Mouse (Mus musculus): ENCODE data around the gene Sh3bp5.

The Sh3bp5 gene

DNA sequence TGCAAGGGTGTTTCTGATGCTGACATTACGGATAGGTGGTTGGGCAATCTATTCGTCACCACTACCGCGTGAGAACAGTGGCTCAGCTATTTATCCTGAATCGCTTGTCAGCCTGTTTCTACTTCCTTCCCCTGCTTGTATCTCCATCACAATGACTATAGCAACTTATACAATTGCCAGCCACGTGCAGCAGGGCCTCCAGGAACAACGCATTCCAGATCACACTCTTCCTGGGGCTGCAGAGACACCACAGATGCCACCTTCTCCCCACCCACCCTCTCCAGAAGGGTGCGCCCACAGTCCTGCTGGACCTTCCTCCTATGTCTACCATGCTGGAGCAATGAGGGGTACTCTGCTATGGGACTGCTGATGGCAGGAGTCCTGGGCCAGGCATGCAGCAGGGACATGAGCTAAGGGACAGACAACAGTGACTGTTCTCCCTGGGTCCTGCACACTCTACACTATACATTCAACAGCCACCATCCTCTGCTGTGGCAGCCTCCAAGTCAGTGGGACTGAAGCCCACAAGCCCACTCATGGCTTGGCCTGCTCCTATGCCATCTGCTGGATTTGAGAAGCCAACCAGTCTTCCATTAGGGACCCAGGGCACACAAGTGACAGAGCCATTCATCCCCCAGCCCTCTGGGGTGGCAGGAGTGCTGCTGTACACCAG is 42.9 kb downstream of the Sh3bp5 start:
- no peak for DNase-seq (ENCODE audit: low spot score)

DNA sequence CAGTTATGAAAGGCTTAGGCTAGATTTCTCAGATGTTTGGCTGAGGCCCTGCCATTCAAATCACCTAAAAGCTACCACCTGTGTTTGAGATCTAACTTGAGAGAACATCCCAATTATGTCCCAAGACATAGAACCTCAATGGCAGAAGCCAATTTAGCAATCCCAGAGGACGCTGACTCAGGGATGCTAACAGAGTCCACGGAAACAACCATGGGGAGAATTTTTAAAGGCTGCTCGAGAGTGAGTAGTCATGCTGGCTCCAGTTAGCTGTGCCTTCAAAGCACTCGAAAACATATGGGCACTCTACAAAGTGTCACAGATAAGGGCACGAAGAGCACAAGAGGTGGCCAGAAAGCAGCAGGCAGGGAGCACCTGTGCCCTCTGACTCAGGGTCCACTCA is 43.6 kb downstream of the Sh3bp5 start:
- DNase-seq (ENCODE audit: low spot score) = no peak

DNA sequence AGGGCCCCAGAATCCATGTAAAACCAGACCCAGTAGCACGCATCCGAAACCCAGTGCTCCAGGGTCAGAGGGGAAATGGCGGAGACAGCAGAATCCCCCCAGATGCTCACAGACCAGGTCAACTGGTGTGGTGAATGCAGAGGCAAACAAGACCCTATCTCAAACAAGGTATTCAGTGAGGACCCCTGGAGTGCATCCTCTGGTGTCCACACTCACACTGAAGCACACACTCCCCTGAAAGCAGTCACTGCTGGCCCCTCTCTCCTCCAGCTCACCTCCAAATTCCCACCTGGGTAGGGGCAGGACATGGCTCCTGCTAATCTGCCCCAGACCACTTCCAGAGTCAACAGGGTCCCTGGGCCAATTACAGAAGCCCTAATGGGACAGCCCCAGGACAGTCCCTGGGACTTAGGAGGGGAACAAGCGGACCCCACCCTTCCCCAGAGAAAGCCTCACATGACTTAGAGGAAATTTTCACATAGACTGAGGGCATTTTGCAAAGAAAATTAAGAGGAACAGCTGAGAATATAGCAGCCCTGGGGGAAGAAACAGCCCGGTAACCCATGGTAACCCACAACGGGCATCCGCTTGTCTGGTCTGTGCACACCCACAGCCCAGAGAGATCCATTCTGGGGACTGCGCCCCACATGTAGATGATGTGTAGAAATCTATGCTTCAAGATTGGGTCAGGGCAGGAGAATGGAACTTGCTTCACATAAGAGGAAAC is 46.3 kb downstream of the Sh3bp5 start:
- DNase-seq (ENCODE audit: low spot score) = peak; percentile 53

DNA sequence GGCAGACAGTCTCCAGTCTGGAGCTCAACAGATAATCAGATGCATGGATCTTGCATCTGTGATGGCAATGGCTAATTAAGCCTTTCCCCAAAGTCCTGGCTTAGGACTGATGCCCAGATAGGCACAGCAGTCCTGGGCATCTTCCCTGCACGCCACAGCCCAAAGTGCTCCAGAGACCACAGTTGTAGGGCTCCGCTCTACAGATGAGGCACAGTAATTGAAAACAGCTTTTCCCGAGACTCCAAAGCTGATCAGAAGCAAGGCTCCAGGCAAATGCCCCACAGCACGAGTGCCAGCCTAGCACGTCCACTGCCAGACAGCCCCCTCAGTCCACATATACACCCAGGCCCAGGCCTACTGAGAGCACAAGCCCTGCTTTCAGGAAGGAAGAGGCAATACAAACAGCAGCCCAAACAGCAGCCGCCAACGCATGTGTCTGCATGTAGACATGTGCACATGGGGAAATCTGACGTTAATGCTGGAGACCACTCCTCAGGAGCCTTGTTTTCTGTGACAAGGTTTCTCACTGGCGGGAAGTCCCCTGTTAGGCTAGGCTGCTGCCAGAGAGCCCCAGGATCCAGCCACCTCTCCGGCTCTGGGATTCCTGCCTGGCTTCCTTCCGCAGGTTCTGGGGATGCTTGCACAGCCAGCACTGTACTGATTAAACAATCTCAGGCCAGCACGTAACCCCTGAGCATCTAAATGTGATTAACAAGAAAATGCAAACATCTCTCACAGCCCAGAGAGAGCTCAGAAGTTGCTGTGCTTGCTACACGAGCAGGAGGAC is 47.6 kb downstream of the Sh3bp5 start:
- no peak for DNase-seq (ENCODE audit: low spot score)

DNA sequence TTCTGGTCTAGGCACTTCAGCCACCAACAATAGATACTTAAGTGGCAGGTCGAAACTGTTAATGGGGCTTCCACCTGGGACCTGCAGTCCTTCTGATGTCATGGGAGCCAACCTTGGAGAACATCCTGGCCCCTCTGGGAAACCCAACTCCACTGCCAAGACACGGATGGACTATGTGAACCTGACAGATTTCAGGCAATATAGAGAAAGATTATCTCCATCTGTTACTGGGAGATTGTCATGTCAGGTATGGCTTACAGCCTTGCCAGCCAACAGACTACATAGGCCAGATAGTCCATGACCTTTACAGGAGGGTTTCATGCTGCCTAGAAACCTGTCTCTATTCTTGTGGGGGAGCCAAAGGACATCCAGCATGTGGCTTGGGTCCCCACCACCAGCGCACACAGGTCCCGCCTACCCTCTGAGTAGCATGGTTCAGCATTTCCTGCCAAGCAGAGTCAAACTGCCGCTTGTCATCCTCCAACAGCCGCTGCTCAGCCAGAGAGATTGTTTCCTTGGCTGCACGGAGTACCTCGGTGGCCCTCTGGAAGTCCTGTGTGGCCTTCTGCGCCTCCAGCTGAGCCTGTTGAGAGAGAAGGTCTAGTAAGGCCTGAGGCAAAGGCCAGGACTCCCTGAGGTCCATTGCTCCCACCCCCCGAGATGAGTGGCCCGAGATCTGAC is 48.4 kb downstream of the Sh3bp5 start:
- DNase-seq (ENCODE audit: low spot score) = peak; percentile 63

DNA sequence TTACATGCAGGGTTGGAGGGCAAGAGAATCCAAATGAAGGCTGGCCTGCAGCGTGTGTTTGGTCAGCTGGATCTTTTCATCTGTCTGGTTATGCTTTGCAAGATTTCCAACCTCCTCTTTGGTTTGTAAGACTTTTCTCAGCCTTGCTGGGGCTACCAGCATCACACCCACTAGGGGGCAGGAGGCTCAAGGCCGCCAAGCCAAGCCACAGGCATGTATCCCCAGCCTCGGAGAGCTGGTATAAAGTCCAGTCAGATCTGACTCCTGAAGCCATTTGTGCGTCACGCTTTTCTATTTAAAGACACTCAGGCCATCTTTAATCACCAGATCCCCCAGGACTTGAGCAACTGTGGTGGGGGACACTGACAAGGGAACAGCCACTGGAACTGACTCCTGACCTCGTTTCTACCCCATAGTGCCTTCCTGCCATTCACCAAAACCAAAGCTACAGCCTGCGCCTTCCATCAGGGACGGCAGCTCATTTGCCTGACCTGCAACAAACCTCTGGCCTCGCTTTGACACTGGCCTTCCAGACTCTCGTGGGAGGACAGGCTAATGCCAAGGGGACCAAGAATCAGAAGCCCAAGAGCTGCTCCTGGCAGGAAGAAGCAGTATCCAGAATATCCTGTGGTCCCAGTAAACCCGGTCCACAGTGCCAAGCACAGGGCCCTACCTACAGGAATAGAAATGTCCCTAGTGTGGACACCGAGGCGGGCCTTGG is 49.7 kb downstream of the Sh3bp5 start:
- DNase-seq (ENCODE audit: low spot score) = peak; percentile 75

DNA sequence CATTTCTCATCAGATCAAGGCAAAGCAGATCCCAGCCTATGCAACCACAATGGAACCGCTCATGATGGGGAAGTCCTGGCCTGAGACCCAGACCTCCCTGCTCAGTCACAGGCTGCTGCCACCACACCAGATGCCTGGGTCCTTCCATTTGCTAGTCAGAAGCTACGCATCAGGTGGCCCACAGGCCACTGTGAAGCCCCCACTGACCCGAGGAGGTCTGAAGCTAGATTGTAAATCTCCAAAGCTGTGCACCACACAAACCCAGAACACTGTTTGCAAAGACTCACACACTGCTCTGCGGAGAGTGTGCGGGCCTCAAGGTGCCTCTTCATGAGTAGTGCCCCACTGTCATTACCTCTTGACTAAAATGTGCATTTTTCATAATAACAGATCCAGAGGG is 50.5 kb downstream of the Sh3bp5 start:
- DNase-seq (ENCODE audit: low spot score) = no peak

DNA sequence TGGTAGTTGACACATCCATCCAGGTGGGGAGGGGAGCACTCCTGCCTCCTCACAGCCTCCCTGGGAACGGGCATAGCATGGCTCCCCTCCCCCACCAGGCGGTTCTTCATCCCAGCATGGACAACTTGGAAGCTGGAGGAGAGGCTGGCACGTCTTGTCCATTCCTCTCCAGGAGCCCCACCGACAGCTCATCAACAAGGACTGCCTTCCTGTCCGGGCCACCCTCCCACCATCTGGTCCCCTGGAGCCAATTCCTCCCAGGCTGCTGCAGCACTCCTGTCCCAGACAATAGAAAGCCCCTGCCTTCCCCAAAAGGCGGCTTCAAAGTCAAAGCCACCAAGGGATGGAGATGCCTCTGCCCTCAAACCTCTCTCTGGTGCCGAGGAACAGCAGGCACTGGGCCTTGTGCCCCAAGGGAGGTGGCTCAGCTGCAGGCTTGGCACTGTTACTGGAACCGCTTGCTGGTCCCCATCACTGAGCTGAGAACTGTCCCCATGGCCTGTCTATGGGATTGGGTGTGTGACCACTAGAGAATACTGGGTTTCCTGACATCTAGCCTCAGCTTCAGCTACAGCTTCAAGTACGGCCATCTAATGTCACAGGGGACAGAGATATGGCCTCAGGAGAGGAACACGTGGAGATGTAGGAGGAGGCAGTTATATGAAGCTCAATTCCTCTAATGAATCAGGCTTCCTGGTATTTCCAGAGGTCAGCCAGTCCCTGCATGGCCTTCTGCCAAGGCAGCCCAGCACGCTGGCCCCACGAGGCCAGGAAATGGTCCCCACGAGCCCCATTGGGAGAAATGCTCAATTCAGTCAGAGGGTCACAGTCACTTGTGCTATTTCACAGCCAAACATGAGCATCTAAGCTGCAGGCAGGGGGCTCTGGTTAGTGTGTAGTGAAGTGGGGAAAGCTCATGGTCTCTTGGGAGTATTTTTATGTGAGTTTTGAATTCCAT is 51.2 kb downstream of the Sh3bp5 start:
- no peak for DNase-seq (ENCODE audit: low spot score)

DNA sequence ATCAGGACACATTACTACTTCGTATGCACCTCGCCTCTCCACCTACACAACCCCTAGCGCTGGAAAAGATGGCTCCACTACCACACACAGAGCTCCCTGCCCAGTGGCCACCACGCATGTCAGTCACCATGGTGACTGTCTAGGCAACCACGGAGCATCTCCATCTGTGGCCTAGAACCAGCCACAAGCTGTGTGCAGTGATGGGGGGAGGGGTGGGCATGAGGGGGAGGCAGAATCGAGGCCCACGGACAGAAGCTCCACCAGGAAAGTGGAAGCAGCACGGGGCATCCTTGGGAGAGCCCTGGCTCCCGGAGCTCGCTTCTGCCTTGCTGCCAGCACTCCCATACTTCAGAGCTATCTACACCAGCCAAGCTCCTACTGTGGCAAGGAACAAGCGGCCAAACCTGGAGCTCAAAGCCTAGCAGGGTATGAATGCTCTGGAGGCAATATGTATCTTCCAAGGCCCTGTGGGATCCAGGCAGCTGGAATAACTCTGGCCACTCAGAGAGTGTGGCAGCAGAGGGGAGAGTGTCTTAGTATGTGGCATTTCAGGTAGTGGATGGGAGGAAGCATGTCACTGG is 52.3 kb downstream of the Sh3bp5 start:
- no peak for DNase-seq (ENCODE audit: low spot score)

DNA sequence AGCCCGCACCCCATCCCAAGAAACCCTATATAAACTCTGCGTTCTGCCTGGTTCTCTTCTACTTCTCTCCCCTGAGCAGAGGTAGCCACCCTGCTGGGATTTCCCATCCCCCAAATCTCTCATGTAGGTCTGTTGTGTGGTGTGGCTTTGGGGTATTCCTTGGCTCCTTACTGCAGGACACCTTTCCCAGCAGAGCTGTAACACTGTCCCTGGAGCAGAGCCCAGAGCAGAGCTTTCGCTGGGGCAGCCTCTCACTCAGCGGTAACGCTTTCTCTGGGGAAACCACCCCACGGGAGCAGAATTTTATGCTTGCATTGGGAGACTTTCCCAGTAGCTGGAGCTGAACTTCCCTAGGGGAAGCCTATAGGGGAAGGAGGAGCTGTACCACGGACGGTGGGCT is 53.6 kb downstream of the Sh3bp5 start:
- DNase-seq (ENCODE audit: low spot score) = no peak

DNA sequence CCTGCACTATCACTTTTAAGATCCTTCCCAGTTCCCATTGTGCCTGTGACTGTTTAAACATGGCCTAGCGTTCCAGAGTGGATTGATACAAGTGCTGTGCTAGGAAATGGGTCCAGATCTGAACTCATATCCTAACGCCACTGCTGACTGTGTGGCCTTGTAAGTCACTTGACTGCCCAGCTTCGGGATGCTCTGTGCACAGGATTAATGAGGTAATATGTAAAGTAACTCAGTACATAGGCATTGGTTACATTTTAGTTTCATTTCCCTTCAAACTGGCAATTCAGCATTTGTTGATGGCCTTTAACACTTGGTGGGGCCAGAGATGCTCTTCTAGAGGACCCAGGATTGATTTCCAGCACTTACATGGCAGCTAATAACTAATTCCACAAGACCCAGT is 59.5 kb downstream of the Sh3bp5 start:
- no peak for DNase-seq (ENCODE audit: low spot score)

DNA sequence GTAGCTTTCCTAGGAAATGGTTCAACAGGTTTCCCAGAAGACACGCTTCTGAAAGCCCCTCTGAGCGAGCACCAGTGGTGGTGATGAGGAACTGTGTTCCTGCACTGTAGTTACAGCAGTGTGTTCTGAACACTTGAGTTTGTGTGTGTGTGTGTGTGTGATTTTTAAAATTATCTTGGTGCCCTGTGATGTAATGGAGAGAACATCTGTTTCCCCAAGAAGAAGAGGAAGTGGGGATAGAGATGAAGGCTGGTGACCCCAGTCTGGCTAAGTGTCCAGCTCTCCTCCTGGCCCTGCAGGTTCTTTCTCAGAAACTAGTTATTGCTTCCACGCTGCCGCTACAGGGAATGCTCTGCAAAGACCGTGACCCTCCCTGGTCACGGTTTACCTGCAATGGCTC is 61.5 kb downstream of the Sh3bp5 start:
- DNase-seq (ENCODE audit: low spot score) = no peak

DNA sequence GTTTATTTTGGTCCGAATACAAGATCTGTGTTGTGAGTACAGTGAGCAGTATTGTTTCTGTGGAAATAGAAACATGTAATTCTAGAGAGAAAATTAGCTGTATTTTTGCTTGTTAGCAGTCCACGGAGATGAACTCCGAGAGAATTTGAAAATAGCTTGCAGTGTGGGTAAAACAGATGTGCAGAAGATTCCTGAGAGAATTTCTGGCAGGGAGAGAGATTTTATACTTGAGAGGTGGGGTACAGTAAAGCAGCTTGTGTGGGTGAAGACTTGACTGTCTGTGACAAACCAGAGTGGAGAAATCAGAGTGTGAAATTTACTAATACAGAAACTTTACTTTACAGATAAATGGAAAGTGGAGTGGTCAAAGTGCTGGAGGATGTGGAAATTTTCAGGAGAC is 66.5 kb downstream of the Sh3bp5 start:
- DNase-seq (ENCODE audit: low spot score) = no peak

DNA sequence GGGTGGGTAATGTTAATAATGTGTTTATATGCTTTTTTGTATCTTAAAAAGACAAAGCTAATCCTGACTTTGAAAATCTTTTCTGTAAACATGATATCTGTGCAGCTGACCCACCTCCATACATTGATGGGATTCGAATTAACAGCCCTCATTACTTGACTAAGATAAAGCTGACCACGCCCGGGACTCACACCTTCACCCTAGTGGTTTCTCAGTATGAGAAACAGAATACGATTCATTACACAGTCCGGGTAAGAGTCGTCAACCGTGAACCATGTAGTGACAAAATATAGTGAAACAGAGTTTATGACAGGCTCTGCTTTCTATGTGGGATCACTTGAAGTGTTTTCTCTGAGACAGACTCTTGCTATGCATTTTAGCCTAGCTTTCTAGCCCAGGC is 67.9 kb downstream of the Sh3bp5 start:
- DNase-seq (ENCODE audit: low spot score) = no peak

DNA sequence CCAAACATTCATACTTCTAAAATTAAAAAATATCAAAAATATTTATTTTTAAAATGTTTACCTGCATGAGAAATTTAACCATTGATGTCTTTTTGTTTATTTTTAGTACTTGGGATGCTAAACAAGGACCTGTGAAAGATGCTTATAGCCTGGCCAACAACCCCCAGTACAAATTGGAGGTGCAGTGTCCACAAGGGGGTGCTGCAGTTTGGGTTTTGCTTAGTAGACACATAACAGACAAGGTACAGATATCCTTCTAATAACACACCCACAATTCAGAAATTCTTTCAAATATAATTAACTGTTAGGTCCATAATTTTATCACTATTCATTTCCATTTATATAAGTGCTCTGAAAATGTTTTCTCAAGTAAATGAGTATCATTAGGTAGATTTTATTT is 70.5 kb downstream of the Sh3bp5 start:
- peak; percentile 72 for DNase-seq (ENCODE audit: low spot score)

DNA sequence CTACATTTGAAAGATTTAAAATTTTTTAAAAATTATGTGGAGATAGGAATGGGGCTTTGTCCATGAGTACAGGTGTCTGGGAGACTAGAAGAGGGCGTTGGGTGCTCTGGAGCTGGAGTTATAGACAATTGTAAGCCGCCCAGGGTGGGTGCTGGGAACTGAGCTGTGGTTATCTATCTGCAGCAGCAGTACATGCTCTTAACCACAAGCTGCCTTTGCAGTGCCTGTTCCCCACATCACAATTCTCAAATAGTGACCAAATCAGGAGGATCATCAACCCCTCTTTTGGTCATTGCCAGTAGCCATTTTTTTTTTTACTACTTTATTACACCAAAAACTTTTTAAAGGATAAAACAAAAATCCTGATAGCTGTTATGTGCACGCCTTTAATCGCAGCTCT is 71.3 kb downstream of the Sh3bp5 start:
- DNase-seq (ENCODE audit: low spot score) = no peak

DNA sequence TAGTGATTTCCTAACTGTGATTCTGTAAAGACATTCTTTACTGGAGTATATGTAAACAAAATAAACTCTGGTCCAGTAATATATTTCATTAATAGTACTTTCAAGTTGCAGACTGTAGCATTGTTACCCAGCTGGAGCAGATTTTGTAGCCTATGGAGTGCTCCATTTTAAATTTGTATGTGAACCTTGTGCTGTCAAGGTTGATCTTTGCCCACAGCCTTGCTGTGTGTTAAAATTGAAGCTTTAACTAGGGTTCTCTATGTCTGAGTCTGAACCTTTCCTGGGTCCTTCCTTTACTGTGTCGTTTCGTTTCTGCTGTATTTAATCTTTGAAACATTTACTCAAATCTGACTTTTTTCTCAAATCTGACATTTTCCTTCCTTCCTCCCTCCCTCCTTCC is 73.6 kb downstream of the Sh3bp5 start:
- no peak for DNase-seq (ENCODE audit: low spot score)

DNA sequence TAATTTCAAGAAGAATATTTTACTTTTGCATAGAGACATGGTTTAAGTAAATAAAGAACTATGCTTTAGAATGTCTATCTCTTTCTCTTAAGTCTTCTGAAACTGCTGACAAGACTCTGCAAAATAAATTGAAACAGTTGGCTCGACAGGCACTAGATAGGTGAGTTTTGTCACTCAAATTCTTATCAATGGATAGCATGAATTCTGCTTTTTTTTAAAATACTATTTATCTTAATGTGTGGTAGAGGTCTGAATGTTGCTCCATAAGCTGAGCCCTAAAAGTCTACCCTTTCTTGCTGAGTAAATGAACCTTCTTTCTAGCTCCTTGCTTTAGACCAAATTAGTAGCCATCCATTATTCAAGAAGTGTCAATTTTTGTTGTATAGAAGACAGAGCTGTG is 90.5 kb downstream of the Sh3bp5 start:
- no peak for DNase-seq (ENCODE audit: low spot score)

DNA sequence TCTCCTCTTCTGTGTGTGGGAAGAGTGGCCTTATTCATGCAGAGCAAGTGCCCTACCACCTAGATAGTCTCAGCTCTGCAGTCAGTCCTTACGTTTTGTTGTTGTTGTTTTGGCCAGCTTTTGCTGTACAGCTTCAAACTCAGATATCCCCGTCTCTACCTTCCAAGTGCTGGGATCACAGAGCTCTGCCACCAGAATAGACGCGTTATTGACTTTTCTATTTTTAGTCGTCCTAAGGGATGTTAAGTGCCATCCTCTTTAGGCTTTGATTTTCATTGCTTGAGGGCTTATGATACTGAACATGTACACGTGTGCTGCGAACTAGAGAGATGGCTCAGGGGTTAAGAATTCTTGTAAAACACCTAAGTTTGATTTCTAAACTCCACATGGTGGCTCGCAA is 92.6 kb downstream of the Sh3bp5 start:
- DNase-seq (ENCODE audit: low spot score) = no peak

DNA sequence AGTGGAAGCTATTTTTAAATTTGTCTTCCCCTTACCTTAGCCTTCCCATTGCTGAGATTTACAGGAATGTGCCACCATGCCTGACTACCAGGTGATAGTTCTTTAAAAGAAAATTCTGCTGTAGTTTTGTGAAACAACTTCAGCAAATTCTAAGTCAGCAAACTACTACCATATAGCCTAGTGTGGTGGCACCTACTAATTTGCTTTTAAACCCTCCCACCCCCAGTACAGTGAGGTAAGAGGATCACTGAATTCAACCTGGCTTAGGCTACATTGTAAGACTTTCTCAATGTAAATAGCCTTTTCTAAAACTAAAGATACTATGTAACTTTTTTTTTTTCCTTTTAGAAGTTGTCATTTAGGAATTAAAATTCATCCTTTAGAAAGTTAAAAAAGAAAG is 97.9 kb downstream of the Sh3bp5 start:
- no peak for DNase-seq (ENCODE audit: low spot score)

Data from T-cell, adult 2 months (primary cell).